Mouse (Mus musculus): ENCODE measurements at regions not wholly inside any gene's neighbourhood (a gene's known extent, or its start where the extent isn't known, plus 50 kb on each side); places are given as distances from the start of the nearest gene placed in this dataset.
A peak's percentile ranks its signal among the peaks of the same experiment; 100 is the strongest.

DNA sequence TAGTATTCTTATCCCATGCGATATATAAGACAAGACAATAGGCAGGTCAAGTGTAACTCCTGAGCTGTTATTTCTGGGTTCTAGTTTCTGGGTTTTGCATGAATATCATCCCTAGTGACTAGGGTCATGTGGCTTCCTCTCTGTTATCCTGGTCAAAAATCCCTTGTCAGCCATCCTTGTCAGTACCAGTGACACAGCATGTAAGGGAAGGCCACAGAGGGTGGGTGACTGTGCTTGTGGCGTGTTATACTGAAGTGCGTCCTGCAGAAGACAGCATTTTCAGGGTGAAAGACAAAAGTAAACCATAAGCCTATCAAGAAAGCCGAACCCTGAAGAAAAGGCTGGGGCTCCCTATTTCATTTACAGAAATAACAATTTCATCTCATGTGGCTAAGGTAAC lies 50.7 kb upstream of the Echdc3 start:
- Histone ChIP-seq H3K9ac (no peak overlapping the region), H3K4me1 (peaks cover 18% of the 10 kb centered on the region), H3K36me3 (no peaks in the 10 kb centered on the region), H3K4me3 (no peak overlapping the region), H3K27me3 (no peaks in the 10 kb centered on the region), H3K9me3 (no peaks in the 10 kb centered on the region), H3K4me2 (no peak overlapping the region), H3K27ac (no peak overlapping the region)
- ATAC-seq (ENCODE audit: insufficient number of reproducible peaks, low FRiP score, low TSS enrichment, low read depth) = no peak
- 96% methylated on average over 4 of the region's 4 CpGs for WGBS

DNA sequence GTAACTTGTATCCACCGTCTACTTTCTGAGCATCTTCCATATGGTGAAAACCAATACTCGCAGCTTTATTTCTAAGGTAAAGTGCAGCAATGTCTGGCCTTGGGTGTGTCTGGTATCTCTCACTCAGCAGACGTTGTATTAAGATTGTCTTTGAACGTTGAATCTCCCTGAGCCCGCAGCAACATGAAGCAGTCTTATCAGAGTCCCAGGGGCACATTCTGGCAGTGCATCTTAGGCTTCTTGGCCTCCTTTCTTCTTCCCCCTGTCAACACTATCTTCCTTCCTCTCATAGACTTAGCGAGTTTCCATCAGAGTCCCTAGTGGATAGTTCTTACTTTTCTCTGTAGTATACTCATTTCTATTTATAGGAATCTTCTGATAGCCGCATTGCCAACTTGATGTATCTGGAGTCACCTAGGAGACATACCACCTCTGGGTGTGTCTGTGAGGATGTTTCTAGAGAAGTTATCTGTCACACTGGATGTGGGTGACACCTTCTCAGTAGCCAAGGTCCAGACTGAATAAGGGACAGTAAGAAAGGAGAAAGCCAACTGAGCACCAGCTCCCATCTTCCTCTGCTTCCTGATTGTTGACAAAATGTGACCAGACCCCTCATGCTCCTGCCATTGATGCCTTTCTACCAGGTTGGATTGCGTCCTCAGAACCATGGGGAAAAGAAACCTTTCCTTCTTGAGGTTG lies 51.4 kb upstream of the Echdc3 start:
- Histone ChIP-seq H3K27me3 (no peaks in the 10 kb centered on the region), H3K27ac (no peak overlapping the region), H3K9ac (no peak overlapping the region), H3K4me2 (no peak overlapping the region), H3K4me1 (peaks cover 22% of the 10 kb centered on the region), H3K9me3 (no peaks in the 10 kb centered on the region), H3K4me3 (no peak overlapping the region), H3K36me3 (no peaks in the 10 kb centered on the region)
- WGBS = 83% methylated on average over 8 of the region's 8 CpGs
- no peak for ATAC-seq (ENCODE audit: insufficient number of reproducible peaks, low FRiP score, low TSS enrichment, low read depth)

DNA sequence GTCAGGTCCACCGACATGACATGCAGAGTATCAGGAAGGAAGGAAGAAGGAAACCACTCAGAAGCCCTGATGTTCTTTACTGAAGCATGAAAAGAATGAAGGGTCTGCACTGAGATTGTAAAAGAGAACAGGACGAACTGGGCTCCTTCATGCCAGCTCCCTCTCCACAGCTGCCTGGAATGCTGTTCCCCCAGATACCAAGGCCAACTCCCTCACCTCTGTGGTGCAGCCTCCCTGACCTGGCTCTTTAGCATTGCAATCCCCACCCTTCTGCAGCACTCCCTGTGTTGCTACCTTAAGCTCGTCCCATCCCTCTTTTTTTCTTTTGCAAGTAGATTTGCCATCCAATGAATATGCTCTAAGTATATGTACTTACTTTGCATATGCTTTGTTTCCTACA lies 52.3 kb upstream of the Echdc3 start:
- WGBS = 41% methylated on average over 3 of the region's 3 CpGs
- no peaks in the 10 kb centered on the region for H3K36me3 ChIP-seq
- no peak overlapping the region for H3K27ac ChIP-seq
- H3K9ac ChIP-seq = no peak overlapping the region
- H3K4me1 ChIP-seq = peaks cover 25% of the 10 kb centered on the region
- no peaks in the 10 kb centered on the region for H3K9me3 ChIP-seq
- H3K4me2 ChIP-seq = no peak overlapping the region
- no peaks in the 10 kb centered on the region for H3K27me3 ChIP-seq
- ATAC-seq (ENCODE audit: insufficient number of reproducible peaks, low FRiP score, low TSS enrichment, low read depth) = no peak
- H3K4me3 ChIP-seq = no peak overlapping the region

DNA sequence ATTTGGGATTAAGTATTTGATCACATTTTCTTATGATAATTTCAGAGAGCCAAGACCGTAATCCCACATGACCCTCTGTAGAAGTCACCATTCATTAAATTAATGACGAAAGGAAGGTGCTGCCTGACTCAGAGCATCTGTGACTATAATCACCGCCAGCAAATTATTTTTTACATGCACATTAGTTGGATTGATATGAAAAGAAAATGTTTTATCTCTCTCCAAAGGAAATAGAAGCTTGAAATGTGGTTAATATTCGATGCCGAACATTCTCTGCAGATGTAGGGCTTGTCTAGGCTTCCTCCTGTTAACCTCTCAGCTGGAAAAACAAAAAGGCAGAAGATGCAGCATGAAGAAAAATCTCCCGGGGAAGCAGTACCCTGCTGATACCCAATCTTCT lies 54.2 kb upstream of the Echdc3 start:
- no peak overlapping the region for H3K4me3 ChIP-seq
- no peak overlapping the region for H3K27ac ChIP-seq
- no peaks in the 10 kb centered on the region for H3K36me3 ChIP-seq
- peaks cover 20% of the 10 kb centered on the region for H3K4me1 ChIP-seq
- H3K9me3 ChIP-seq = no peaks in the 10 kb centered on the region
- 43% methylated on average over 6 of the region's 6 CpGs for WGBS
- no peak overlapping the region for H3K9ac ChIP-seq
- ATAC-seq (ENCODE audit: insufficient number of reproducible peaks, low FRiP score, low TSS enrichment, low read depth) = no peak
- H3K27me3 ChIP-seq = no peaks in the 10 kb centered on the region
- no peak overlapping the region for H3K4me2 ChIP-seq

DNA sequence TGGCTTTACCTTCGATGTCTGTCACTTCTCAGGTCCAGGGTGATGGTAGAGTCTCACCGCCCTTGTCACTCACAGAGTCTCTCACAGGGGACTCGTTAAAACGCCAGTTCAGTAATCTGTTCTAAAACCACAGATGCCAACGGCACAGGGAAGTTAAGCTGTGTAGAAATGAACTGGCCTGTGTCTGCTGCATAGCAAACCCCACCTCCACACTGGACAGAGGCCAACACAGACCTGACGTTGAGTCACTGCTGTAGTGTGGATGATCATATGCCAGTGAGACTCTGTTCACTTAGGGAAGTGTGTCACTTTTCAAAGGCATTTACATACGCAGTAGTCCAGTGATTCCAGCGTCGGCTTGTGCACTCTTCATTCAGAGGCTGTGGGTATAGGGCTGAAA lies 54.7 kb upstream of the Echdc3 start:
- Histone ChIP-seq H3K36me3 (no peaks in the 10 kb centered on the region), H3K27me3 (no peaks in the 10 kb centered on the region), H3K9ac (no peak overlapping the region), H3K9me3 (no peaks in the 10 kb centered on the region), H3K4me1 (peaks cover 21% of the 10 kb centered on the region), H3K27ac (no peak overlapping the region), H3K4me3 (no peak overlapping the region), H3K4me2 (no peak overlapping the region)
- WGBS = 23% methylated on average over 9 of the region's 9 CpGs
- ATAC-seq (ENCODE audit: insufficient number of reproducible peaks, low FRiP score, low TSS enrichment, low read depth) = 0 out of 2 replicates have a peak, but pooled peaks have one; percentile 58

DNA sequence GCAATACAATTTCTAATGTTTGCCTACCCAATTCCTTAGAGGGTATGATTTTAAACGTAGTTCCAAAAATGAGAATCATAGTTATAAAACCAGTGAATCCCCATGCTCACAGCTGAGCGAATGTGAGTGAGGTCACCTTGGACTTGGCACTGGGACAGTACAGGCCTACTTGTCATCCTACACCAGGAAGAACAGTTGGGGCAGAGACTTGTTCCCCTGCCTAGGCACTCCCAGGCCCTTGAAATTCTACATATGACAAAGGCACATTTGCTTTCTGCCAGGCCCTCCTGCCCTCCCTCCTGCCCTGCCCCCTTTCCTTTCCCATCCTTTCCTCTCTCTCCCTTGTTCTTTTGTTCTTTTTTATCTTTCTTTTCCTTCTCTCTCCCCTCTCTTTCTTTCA lies 50.0 kb upstream of the Usp6nl start:
- no peak for ATAC-seq (ENCODE audit: insufficient number of reproducible peaks, low FRiP score, low TSS enrichment, low read depth)

More for the DNA sequence above, 50.0 kb upstream of the Usp6nl start:
- Histone ChIP-seq H3K27me3 (no peaks in the 10 kb centered on the region), H3K4me2 (no peak overlapping the region), H3K9ac (no peak overlapping the region), H3K36me3 (no peaks in the 10 kb centered on the region), H3K27ac (no peak overlapping the region), H3K4me1 (peaks cover 27% of the 10 kb centered on the region), H3K9me3 (no peaks in the 10 kb centered on the region), H3K4me3 (no peak overlapping the region)
- 78% methylated on average over 2 of the region's 2 CpGs for WGBS
